Comparison of ENCODE assay signal across 11 mouse cellular contexts in genomic region chr13:31765564-31765963, GRCm38 (mm10).
"Had no signal": no experiment of that assay in that cellular context is flagged by ENCODE, and none has a peak within 500 bp of the region (broad histone marks: within the 10 kb centered on the region; RNA-seq: fewer than 3 reads in every experiment).

No protein-coding gene starts in this region.

- DNase-seq: kidney, adult 11 months; kidney, adult 8-10 months; kidney, postnatal 25 days; layer of hippocampus, adult 9-11 months; liver, embryonic 13.5 days; lung, adult 2 months; right cerebral cortex, adult 18-20 months; right cerebral cortex, postnatal 14 days; right cerebral cortex, postnatal 4 days; spleen, adult 18-20 months; thymus, postnatal 25 days had no signal
